Mouse (Mus musculus) C2C12 (cell line): ENCODE results near the gene Pagr1b.

ENCODE experiments used
- CTCF ChIP-seq: IDR thresholded peaks from one replicate; pipeline ENCODE4 v1.5.1; 2011; ENCODE audit not compliant: control insufficient read depth, insufficient read depth, insufficient read length
- MAX ChIP-seq: IDR thresholded peaks from one replicate; pipeline ENCODE4 v1.6.1; 2011; ENCODE audit warnings: mild to moderate bottlenecking, control low read depth

- TF ChIP-seq CTCF (no peak), MAX (no peak)
Measured at GRCm38 (mm10) chr7:127007313-127008024, 8.8 kb downstream of the Pagr1b start.
